Mouse (Mus musculus): ENCODE data around the gene Ufl1.
"Not testable (repeated sequence)": the region's sequence is repeated elsewhere in the genome, so short reads cannot be mapped to it uniquely, and the experiment has no call there.

Ufl1 gene

GRCm38 (mm10) chr4:25281671-25282038, at the start of gene Ufl1:
Ufl1 (minus strand) TSS chr4:25281821.
- peak; percentile 99 to 100 for DNase-seq

GRCm38 (mm10) chr4:25325684-25326220, 44.1 kb upstream of the Ufl1 start:
- no peak for DNase-seq

GRCm38 (mm10) chr4:25322631-25323178, 41.1 kb upstream of the Ufl1 start:
- DNase-seq, result no peak

- DNase-seq, result peak; percentile 20 to 41
Measured at GRCm38 (mm10) chr4:25313767-25314166, 32.1 kb upstream of the Ufl1 start.

- DNase-seq, result not testable (repeated sequence)
Measured at GRCm38 (mm10) chr4:25285002-25285401, 3.4 kb upstream of the Ufl1 start.

- no peak for DNase-seq
Measured at GRCm38 (mm10) chr4:25280938-25281670, 517 bp downstream of the Ufl1 start.

- DNase-seq, result no peak
Measured at GRCm38 (mm10) chr4:25272861-25273627, 8.6 kb downstream of the Ufl1 start.

- no peak for DNase-seq
Measured at GRCm38 (mm10) chr4:25271926-25272325, 9.7 kb downstream of the Ufl1 start.

- no peak for DNase-seq
Measured at GRCm38 (mm10) chr4:25267144-25267543, 14.5 kb downstream of the Ufl1 start.

- DNase-seq, result no peak
Measured at GRCm38 (mm10) chr4:25257822-25258398, 23.7 kb downstream of the Ufl1 start.

- no peak for DNase-seq
Measured at GRCm38 (mm10) chr4:25242776-25243175, 38.8 kb downstream of the Ufl1 start, which contains the start of gene Fhl5. Fhl5 (minus strand) TSS chr4:25242876.

- not testable (repeated sequence) for DNase-seq
Measured at GRCm38 (mm10) chr4:25235663-25236062, 46.0 kb downstream of the Ufl1 start.

GRCm38 (mm10) chr4:25233767-25234166, 47.9 kb downstream of the Ufl1 start:
- not testable (repeated sequence) for DNase-seq

GRCm38 (mm10) chr4:25232546-25232945, 49.1 kb downstream of the Ufl1 start:
- DNase-seq, result no peak

- DNase-seq, result no peak
Measured at GRCm38 (mm10) chr4:25227527-25227926, 54.1 kb downstream of the Ufl1 start.

GRCm38 (mm10) chr4:25221927-25222326, 59.7 kb downstream of the Ufl1 start:
- DNase-seq, result no peak

- peak; percentile 52 to 70 for DNase-seq
Measured at GRCm38 (mm10) chr4:25213451-25213850, 68.2 kb downstream of the Ufl1 start.

GRCm38 (mm10) chr4:25206166-25206565, 75.5 kb downstream of the Ufl1 start:
- no peak for DNase-seq
